Mouse (Mus musculus): ENCODE measurements at regions not wholly inside any gene's neighbourhood (a gene's known extent, or its start where the extent isn't known, plus 50 kb on each side); places are given as distances from the start of the nearest gene placed in this dataset.

DNA sequence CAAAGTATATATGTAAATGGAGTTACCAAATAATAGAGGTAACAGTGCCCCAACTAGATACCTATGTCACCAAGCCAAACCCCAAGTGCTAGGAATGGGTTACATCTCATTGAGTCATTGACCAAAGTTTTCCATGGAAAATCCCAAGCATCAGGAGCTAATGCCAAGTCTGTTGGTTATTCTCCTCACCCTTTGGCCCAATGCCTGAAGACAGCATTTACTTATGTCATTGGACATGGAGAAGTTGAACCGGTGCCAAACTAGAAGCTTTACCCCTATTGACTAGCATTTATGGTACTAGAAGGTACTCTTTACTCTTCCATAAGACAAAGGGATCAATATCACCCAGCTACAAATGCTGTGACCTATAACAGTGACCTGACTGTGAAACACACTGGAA is 198.2 kb upstream of the Rnd3 start:
- TF ChIP-seq CTCF (IDR thresholded peaks at IDR 0.05; ENCODE audit: low read depth) = no peak
- no peak overlapping the region for H3K4me3 ChIP-seq (ENCODE audit: low read depth, low read length)
- no peak overlapping the region for H3K27ac ChIP-seq (ENCODE audit: low read depth)
- ATAC-seq (ENCODE audit: insufficient read depth) = no peak
- no peaks in the 10 kb centered on the region for H3K4me1 ChIP-seq (ENCODE audit: insufficient read depth)
- H3K27me3 ChIP-seq (ENCODE audit: insufficient read depth, low read length) = no peaks in the 10 kb centered on the region
- no peaks in the 10 kb centered on the region for H3K9me3 ChIP-seq (ENCODE audit: low read depth, low read length)
- no peak overlapping the region for H3K9ac ChIP-seq
- peak; percentile 39 for DNase-seq
- H3K36me3 ChIP-seq (ENCODE audit: insufficient read depth) = no peaks in the 10 kb centered on the region
- 83% methylated on average over 1 of the region's 1 CpGs for WGBS
- H3K4me2 ChIP-seq = no peak overlapping the region

DNA sequence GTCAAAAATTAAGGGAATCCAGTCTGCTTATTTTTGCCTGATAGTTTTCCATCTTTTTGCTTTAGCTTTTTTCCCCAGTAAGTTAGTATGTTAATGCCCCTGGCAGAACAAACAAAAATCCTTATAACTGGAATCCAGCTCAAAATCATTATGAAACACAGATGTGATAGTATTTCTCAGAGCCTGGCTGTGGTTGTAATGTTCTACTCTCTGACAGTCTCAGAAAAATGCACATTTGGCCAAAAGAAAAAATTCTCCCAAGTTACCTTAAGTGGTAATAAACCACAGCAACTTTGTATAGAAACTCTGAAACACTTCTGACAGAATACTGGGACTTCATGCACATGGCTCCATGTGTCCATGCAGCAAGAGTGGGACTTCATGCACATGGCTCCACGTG is 193.5 kb upstream of the Rnd3 start:
- no peak overlapping the region for H3K9ac ChIP-seq
- DNase-seq = no peak
- TF ChIP-seq CTCF (IDR thresholded peaks at IDR 0.05; ENCODE audit: low read depth) = no peak
- H3K4me3 ChIP-seq (ENCODE audit: low read depth, low read length) = no peak overlapping the region
- H3K27ac ChIP-seq (ENCODE audit: low read depth) = no peak overlapping the region
- H3K9me3 ChIP-seq (ENCODE audit: low read depth, low read length) = no peaks in the 10 kb centered on the region
- H3K4me1 ChIP-seq (ENCODE audit: insufficient read depth) = no peaks in the 10 kb centered on the region
- no peak for ATAC-seq (ENCODE audit: insufficient read depth)
- 59% methylated on average over 1 of the region's 1 CpGs for WGBS
- no peak overlapping the region for H3K4me2 ChIP-seq
- no peaks in the 10 kb centered on the region for H3K27me3 ChIP-seq (ENCODE audit: insufficient read depth, low read length)
- H3K36me3 ChIP-seq (ENCODE audit: insufficient read depth) = no peaks in the 10 kb centered on the region

DNA sequence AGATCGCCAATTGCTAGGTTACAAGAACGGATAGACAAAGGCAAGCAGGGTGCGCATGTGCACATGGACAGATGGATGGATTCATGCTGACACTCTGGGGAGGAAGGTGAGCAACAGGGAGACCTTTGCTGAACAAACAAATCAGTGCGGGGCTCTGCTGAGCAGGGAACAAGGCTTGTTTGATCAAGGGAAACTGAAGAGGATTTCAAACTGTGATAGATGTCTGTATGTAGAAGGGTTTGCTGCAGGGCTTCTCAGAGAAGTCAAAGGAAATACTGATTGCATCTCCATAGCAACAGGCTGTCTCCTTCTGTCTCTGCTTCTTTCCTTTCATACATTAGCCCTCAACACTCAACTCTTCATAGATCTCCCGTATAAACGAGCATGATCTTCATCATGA is 185.5 kb upstream of the Rnd3 start:
- DNase-seq (no peak), ATAC-seq (ENCODE audit: insufficient read depth) (no peak)
- Histone ChIP-seq H3K4me1 (ENCODE audit: insufficient read depth) (no peaks in the 10 kb centered on the region), H3K36me3 (ENCODE audit: insufficient read depth) (no peaks in the 10 kb centered on the region), H3K27me3 (ENCODE audit: insufficient read depth, low read length) (no peaks in the 10 kb centered on the region), H3K27ac (ENCODE audit: low read depth) (no peak overlapping the region), H3K9me3 (ENCODE audit: low read depth, low read length) (no peaks in the 10 kb centered on the region), H3K4me2 (no peak overlapping the region), H3K9ac (no peak overlapping the region), H3K4me3 (ENCODE audit: low read depth, low read length) (no peak overlapping the region)
- WGBS = 41% methylated on average over 6 of the region's 6 CpGs
- TF ChIP-seq CTCF (IDR thresholded peaks at IDR 0.05; ENCODE audit: low read depth) = no peak

DNA sequence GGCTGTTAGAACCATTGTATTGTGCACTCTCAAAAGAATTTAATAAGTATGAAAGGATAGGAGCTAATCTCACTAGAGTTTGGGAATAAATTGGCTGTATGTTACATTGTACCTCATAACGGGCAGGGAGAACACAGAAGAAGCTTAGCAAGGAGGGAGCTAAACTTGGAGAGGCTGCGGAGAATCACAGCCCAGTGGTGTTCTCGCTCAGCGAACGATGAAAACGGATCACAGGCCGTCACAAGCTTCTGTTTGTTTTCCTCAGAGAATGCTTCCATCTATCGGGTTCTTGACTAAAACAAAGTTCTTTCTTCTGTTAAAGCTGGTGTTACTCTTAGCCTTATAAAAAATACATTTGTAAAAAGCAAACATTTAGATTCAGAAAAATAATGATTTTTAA is 178.2 kb upstream of the Rnd3 start:
- no peaks in the 10 kb centered on the region for H3K27me3 ChIP-seq (ENCODE audit: insufficient read depth, low read length)
- no peak overlapping the region for H3K9ac ChIP-seq
- WGBS = 65% methylated on average over 8 of the region's 8 CpGs
- no peak overlapping the region for H3K4me3 ChIP-seq (ENCODE audit: low read depth, low read length)
- H3K27ac ChIP-seq (ENCODE audit: low read depth) = no peak overlapping the region
- H3K9me3 ChIP-seq (ENCODE audit: low read depth, low read length) = no peaks in the 10 kb centered on the region
- H3K4me2 ChIP-seq = no peak overlapping the region
- ATAC-seq (ENCODE audit: insufficient read depth) (no peak), DNase-seq (no peak)
- no peaks in the 10 kb centered on the region for H3K36me3 ChIP-seq (ENCODE audit: insufficient read depth)
- no peaks in the 10 kb centered on the region for H3K4me1 ChIP-seq (ENCODE audit: insufficient read depth)
- no peak for TF ChIP-seq CTCF (IDR thresholded peaks at IDR 0.05; ENCODE audit: low read depth)

DNA sequence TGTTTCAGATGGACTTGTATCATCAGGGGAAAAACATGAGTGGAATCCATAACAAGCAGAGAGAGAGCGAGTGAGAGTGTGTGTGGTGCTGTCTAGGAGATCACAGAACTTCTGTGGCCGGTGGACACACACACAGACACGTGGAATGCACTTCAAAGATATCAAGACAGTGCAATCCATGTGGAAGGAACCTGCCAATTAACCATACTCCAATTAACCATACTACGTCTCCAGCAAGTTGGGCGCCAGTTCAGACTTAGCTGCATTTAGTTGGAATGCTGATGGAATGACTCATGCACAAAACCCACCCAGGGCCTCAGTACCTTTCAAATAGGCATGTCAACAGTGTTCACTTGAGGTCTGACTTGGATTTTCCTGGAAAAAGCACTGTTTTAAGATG is 172.8 kb upstream of the Rnd3 start:
- no peaks in the 10 kb centered on the region for H3K36me3 ChIP-seq (ENCODE audit: insufficient read depth)
- H3K27ac ChIP-seq (ENCODE audit: low read depth) = no peak overlapping the region
- no peaks in the 10 kb centered on the region for H3K9me3 ChIP-seq (ENCODE audit: low read depth, low read length)
- no peaks in the 10 kb centered on the region for H3K27me3 ChIP-seq (ENCODE audit: insufficient read depth, low read length)
- no peak overlapping the region for H3K4me3 ChIP-seq (ENCODE audit: low read depth, low read length)
- WGBS = 71% methylated on average over 5 of the region's 5 CpGs
- no peak for DNase-seq
- no peaks in the 10 kb centered on the region for H3K4me1 ChIP-seq (ENCODE audit: insufficient read depth)
- H3K9ac ChIP-seq = no peak overlapping the region
- no peak for ATAC-seq (ENCODE audit: insufficient read depth)
- TF ChIP-seq CTCF (IDR thresholded peaks at IDR 0.05; ENCODE audit: low read depth) = no peak
- no peak overlapping the region for H3K4me2 ChIP-seq

DNA sequence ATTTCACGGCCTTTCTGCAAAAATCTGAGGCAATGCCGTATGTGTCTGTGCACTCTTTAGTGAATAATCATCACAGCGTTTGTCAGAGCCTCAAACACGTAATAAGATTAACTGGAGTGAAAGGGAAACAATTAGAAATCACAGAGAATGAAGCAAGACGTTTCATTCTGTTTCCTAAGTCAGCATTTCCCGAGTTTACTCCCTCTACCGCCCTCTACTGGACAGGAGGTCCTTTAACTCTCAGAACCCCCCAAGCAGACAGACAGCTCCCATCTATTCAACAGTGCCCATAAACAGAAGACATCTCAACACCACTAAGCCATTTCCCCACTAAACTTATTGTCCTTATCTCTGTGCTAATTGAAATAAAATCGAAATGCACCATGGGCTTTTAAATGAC is 167.5 kb upstream of the Rnd3 start:
- Histone ChIP-seq H3K27ac (ENCODE audit: low read depth) (no peak overlapping the region), H3K4me3 (ENCODE audit: low read depth, low read length) (no peak overlapping the region), H3K4me1 (ENCODE audit: insufficient read depth) (no peaks in the 10 kb centered on the region), H3K4me2 (no peak overlapping the region), H3K9ac (no peak overlapping the region), H3K27me3 (ENCODE audit: insufficient read depth, low read length) (no peaks in the 10 kb centered on the region), H3K36me3 (ENCODE audit: insufficient read depth) (no peaks in the 10 kb centered on the region), H3K9me3 (ENCODE audit: low read depth, low read length) (no peaks in the 10 kb centered on the region)
- 84% methylated on average over 8 of the region's 8 CpGs for WGBS
- TF ChIP-seq CTCF (IDR thresholded peaks at IDR 0.05; ENCODE audit: low read depth) = no peak
- DNase-seq (no peak), ATAC-seq (ENCODE audit: insufficient read depth) (no peak)

DNA sequence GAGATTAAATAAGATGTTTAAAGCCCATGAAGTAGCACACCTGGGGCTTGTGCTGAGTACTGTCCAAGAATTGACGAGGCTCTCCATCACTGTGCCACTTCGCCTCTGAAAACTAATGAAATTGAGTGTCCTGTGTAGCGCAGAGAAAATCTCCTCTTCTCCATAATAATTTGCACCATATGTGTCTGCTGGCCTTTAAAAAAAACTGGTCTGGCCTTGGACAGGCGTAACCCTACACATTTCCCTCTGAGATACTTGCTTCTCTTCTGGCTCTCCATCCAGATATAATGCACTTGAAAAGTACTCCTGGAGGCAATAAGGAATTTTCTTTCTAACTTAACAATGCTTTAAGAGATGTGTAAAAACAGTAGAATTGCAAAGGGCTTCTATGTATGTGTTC is 164.5 kb upstream of the Rnd3 start:
- 82% methylated on average over 4 of the region's 4 CpGs for WGBS

DNA sequence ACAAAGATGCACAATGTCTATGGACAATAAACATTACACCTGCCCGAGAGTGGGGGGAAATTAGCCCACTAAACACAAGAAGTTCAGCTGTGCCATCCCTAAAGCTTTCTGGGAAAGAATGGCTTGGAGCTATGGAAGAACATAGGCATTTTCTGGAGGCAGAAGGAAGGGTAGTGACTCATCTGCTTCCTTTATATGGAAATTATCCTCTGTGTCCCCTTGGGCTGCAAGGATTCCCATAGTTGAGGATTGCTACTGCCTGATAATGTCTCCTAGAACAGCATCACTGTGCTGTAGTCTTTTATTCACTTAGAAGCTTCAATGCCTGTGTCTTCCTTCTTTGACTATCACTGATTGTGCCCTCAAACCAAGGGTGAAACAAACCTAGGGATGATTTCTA is 157.3 kb upstream of the Rnd3 start:
- TF ChIP-seq CTCF (IDR thresholded peaks at IDR 0.05; ENCODE audit: low read depth) = no peak
- ATAC-seq (ENCODE audit: insufficient read depth) (no peak), DNase-seq (no peak)
- 69% methylated on average over 1 of the region's 1 CpGs for WGBS
- no peak overlapping the region for H3K27ac ChIP-seq (ENCODE audit: low read depth)
- no peak overlapping the region for H3K4me2 ChIP-seq
- no peak overlapping the region for H3K4me3 ChIP-seq (ENCODE audit: low read depth, low read length)
- no peaks in the 10 kb centered on the region for H3K4me1 ChIP-seq (ENCODE audit: insufficient read depth)
- H3K9me3 ChIP-seq (ENCODE audit: low read depth, low read length) = no peaks in the 10 kb centered on the region
- H3K9ac ChIP-seq = no peak overlapping the region
- no peaks in the 10 kb centered on the region for H3K36me3 ChIP-seq (ENCODE audit: insufficient read depth)
- no peaks in the 10 kb centered on the region for H3K27me3 ChIP-seq (ENCODE audit: insufficient read depth, low read length)

More for the DNA sequence above, 164.5 kb upstream of the Rnd3 start:
- Histone ChIP-seq H3K9ac (no peak overlapping the region), H3K27ac (ENCODE audit: low read depth) (no peak overlapping the region), H3K27me3 (ENCODE audit: insufficient read depth, low read length) (no peaks in the 10 kb centered on the region), H3K36me3 (ENCODE audit: insufficient read depth) (no peaks in the 10 kb centered on the region), H3K4me1 (ENCODE audit: insufficient read depth) (no peaks in the 10 kb centered on the region), H3K4me2 (no peak overlapping the region), H3K9me3 (ENCODE audit: low read depth, low read length) (no peaks in the 10 kb centered on the region), H3K4me3 (ENCODE audit: low read depth, low read length) (no peak overlapping the region)
- no peak for DNase-seq
- ATAC-seq (ENCODE audit: insufficient read depth) = no peak
- no peak for TF ChIP-seq CTCF (IDR thresholded peaks at IDR 0.05; ENCODE audit: low read depth)
